Mouse (Mus musculus) forebrain, embryonic 10.5 days (tissue): ENCODE measurements around the gene Vim. TPM values are rescaled to one million over a fixed set of nuclear protein-coding genes. Genes with fewer than 3 reads are reported as not detected.

Experiments
- DNase-seq: peaks from one replicate; pipeline ENCODE4 v3.0.0-alpha.2; 2017; ENCODE audit warnings: low spot score; ENCODE audit errors: extremely low spot score
- H3K27ac ChIP-seq: fragments of 300-500 bp; sonication (generic); 2 replicates; pipeline ENCODE4 v1.5.1; 2016; ENCODE audit warnings: mild to moderate bottlenecking
- H3K27me3 ChIP-seq: fragments of 300-500 bp; sonication (generic); 2 replicates; pipeline ENCODE4 v1.6.1; 2016; ENCODE audit warnings: mild to moderate bottlenecking; ENCODE audit not compliant: poor library complexity, severe bottlenecking
- H3K36me3 ChIP-seq: fragments of 300-500 bp; sonication (generic); replicated peaks from 2 replicates; pipeline ENCODE4 v1.6.1; 2016; ENCODE audit warnings: mild to moderate bottlenecking, moderate library complexity
- H3K4me1 ChIP-seq: fragments of 300-500 bp; sonication (generic); 2 replicates; pipeline ENCODE4 v1.6.1; 2016
- H3K4me3 ChIP-seq: fragments of 300-500 bp; sonication (generic); 2 replicates; pipeline ENCODE4 v1.5.1; 2016; ENCODE audit warnings: mild to moderate bottlenecking, moderate library complexity
- H3K9me3 ChIP-seq: fragments of 300-500 bp; sonication (generic); 2 replicates; pipeline ENCODE4 v1.6.1; 2016; ENCODE audit warnings: mild to moderate bottlenecking, moderate library complexity
- WGBS: fragments of 180-500 bp; shearing (Covaris S2); methylation state at CpG from one replicate; pipeline ENCODE4 v1.1.7; 2016; 5-methylcytosine and 5-hydroxymethylcytosine counted together
- polyA plus RNA-seq: library from polyadenylated mRNA; unstranded; fragments of >200 nt; fragmentation: Nextera tagmentation; extraction: Ambion mirVana; gene quantifications from 2 replicates; pipeline ENCODE4 v1.2.1, GENCODE M21; 2016

Gene Vim
- 885 and 899 TPM in 2 replicates for polyA plus RNA-seq

GRCm38 (mm10) chr2:13573408-13574065, at the start of gene Vim:
Gene Vim, plus strand, starts transcription at chr2:13573927.
- Histone ChIP-seq H3K36me3 (peaks cover 33% of the 10 kb centered on the region), H3K27me3 (no peaks in the 10 kb centered on the region), H3K9me3 (no peaks in the 10 kb centered on the region), H3K27ac (peak within 1 kb of the TSS; percentile 97), H3K4me1 (peaks cover 53% of the 10 kb centered on the region), H3K4me3 (peak within 1 kb of the TSS; percentile 94)
- DNase-seq, result no peak
- under 1% methylated on average over 26 of the region's 26 CpGs for WGBS

GRCm38 (mm10) chr2:13526205-13526604, 47.5 kb upstream of the Vim start:
- DNase-seq, result no peak
- Histone ChIP-seq H3K9me3 (no peaks in the 10 kb centered on the region), H3K27me3 (no peaks in the 10 kb centered on the region), H3K27ac (no peak overlapping the region), H3K4me3 (no peak overlapping the region), H3K4me1 (peaks cover 23% of the 10 kb centered on the region), H3K36me3 (no peaks in the 10 kb centered on the region)
- WGBS, result 91% methylated on average over 2 of the region's 2 CpGs

- no peaks in the 10 kb centered on the region for H3K27me3 ChIP-seq
- DNase-seq, result no peak
- WGBS, result 68% methylated on average over 2 of the region's 2 CpGs
- H3K27ac ChIP-seq, result no peak overlapping the region
- no peaks in the 10 kb centered on the region for H3K9me3 ChIP-seq
- H3K36me3 ChIP-seq, result no peaks in the 10 kb centered on the region
- H3K4me1 ChIP-seq, result peaks cover 20% of the 10 kb centered on the region
- no peak overlapping the region for H3K4me3 ChIP-seq
Observed at GRCm38 (mm10) chr2:13527125-13527524, 46.6 kb upstream of the Vim start.

DNA sequence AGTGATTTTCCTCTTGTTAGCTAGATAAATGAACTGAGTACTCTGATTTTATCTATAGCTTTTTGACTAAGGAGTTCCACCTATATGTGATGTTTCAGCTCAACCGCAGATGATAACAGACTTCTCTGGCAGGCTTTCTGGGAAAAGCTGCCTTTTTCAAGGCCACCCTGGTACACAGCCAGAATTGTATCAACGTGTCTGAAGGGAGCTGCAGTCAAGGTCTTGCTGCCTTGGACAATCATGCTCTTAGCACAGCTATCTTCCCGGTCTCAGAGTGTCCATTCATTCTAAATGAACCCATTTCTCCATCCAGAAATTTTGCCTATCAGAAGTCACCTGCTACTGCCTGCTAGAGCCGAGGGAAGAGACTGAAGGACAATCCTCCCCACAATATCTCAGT, 46.2 kb upstream of the Vim start:
- H3K27me3 ChIP-seq, result no peaks in the 10 kb centered on the region
- 85% methylated on average over 4 of the region's 4 CpGs for WGBS
- H3K9me3 ChIP-seq, result no peaks in the 10 kb centered on the region
- no peaks in the 10 kb centered on the region for H3K36me3 ChIP-seq
- H3K27ac ChIP-seq, result no peak overlapping the region
- H3K4me1 ChIP-seq, result peaks cover 16% of the 10 kb centered on the region
- H3K4me3 ChIP-seq, result no peak overlapping the region
- DNase-seq, result no peak

DNA sequence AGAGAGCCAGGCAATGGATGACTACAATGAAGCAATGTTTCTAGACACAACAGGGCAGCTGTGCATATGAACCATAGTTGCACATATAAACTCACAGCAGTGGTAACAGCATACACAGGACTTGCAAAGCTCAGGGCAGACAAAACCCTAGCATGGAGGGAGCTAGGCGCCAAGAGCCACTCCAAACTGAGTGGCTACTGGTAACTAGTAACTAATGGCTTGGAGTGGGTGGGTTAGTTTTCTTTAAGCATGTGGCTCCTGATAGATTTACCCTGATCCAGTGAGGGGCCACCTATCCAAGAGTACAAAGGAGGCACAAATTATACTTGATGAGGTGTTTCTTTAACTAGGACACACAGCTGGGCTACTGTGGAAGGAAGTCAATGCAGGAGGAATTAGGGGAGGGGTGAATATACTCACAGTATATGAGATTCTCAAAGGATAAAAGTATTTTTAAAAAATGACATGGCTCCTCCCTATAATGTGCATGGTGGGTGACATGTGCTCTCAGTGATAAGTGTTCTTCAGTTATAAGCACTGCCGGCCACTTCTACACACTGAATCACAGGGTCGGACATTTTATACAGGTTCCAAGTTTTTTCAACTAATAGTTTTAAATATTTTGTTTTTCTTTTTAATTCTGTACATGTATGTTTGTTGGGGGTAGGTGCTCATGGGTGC, 44.3 kb upstream of the Vim start:
- H3K9me3 ChIP-seq, result no peaks in the 10 kb centered on the region
- DNase-seq, result no peak
- WGBS, result 89% methylated on average over 3 of the region's 3 CpGs
- H3K27me3 ChIP-seq, result no peaks in the 10 kb centered on the region
- no peak overlapping the region for H3K4me3 ChIP-seq
- H3K36me3 ChIP-seq, result no peaks in the 10 kb centered on the region
- peaks cover 8% of the 10 kb centered on the region for H3K4me1 ChIP-seq
- H3K27ac ChIP-seq, result 0 out of 2 replicates have a peak overlapping the region, but pooled peaks have one; percentile 0

DNA sequence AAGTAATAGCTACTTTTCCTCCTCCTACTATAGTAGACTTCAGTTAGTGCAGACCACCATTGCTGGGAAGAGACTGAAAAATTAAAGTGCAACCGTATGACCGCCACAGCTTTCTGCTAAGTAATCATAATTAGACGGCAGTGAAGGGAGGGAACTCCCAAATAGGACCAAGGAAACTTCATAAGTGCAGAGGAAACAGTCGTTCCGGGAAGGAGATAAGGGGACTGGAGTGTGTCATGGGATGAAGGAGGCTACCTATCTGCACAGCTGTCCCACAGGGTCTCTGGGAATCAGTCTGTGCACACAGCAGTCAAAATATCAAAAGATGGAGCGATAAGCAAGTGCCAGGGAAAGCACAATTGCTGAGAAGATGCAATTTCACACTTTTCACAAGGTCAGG, 43.1 kb upstream of the Vim start:
- Histone ChIP-seq H3K27ac (no peak overlapping the region), H3K36me3 (no peaks in the 10 kb centered on the region), H3K9me3 (no peaks in the 10 kb centered on the region), H3K4me1 (peaks cover 16% of the 10 kb centered on the region), H3K4me3 (no peak overlapping the region), H3K27me3 (no peaks in the 10 kb centered on the region)
- no peak for DNase-seq
- 94% methylated on average over 6 of the region's 6 CpGs for WGBS

DNA sequence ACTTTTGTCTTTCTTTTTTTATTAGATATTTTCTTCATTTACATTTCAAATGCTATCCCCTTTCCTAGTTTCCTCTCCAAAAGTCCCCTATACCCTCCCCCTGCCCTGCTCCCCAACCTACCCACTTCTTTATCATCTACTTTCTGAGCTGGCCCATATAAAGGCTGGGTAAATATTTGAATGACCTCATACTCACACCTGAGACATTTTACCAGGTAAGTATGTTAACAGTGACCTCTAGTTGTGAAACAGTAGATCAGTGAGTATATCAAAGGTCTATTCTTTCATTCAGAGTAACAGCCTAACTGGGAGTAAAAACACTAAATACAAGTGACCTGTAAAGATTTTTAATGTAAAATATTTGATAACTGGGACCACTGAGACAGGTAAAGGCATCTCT, 37.0 kb upstream of the Vim start:
- Histone ChIP-seq H3K4me1 (peaks cover 14% of the 10 kb centered on the region; the same call in 1 of the 2 replicates), H3K36me3 (no peaks in the 10 kb centered on the region), H3K9me3 (no peaks in the 10 kb centered on the region), H3K27ac (no peak overlapping the region), H3K27me3 (no peaks in the 10 kb centered on the region), H3K4me3 (no peak overlapping the region)
- DNase-seq, result no peak

- H3K36me3 ChIP-seq, result no peaks in the 10 kb centered on the region
- peaks cover 16% of the 10 kb centered on the region for H3K4me1 ChIP-seq
- WGBS, result 6% methylated on average over 2 of the region's 2 CpGs
- no peak for DNase-seq
- H3K9me3 ChIP-seq, result no peaks in the 10 kb centered on the region
- H3K27ac ChIP-seq, result no peak overlapping the region
- no peaks in the 10 kb centered on the region for H3K27me3 ChIP-seq
- no peak overlapping the region for H3K4me3 ChIP-seq
Observed at GRCm38 (mm10) chr2:13537733-13538132, 36.0 kb upstream of the Vim start.

GRCm38 (mm10) chr2:13538258-13538657, 35.5 kb upstream of the Vim start:
- H3K36me3 ChIP-seq, result no peaks in the 10 kb centered on the region
- H3K27me3 ChIP-seq, result no peaks in the 10 kb centered on the region
- H3K4me3 ChIP-seq, result no peak overlapping the region
- H3K4me1 ChIP-seq, result peaks cover 22% of the 10 kb centered on the region
- no peaks in the 10 kb centered on the region for H3K9me3 ChIP-seq
- 85% methylated on average over 2 of the region's 2 CpGs for WGBS
- DNase-seq, result no peak
- H3K27ac ChIP-seq, result no peak overlapping the region

GRCm38 (mm10) chr2:13538704-13539377, 34.9 kb upstream of the Vim start:
- no peaks in the 10 kb centered on the region for H3K27me3 ChIP-seq
- H3K4me1 ChIP-seq, result peaks cover 27% of the 10 kb centered on the region
- H3K9me3 ChIP-seq, result no peaks in the 10 kb centered on the region
- WGBS, result 76% methylated on average over 6 of the region's 6 CpGs
- DNase-seq, result no peak
- no peak overlapping the region for H3K4me3 ChIP-seq
- no peaks in the 10 kb centered on the region for H3K36me3 ChIP-seq
- H3K27ac ChIP-seq, result no peak overlapping the region

GRCm38 (mm10) chr2:13539860-13540259, 33.9 kb upstream of the Vim start:
- DNase-seq, result no peak
- H3K27me3 ChIP-seq, result no peaks in the 10 kb centered on the region
- 89% methylated on average over 1 of the region's 1 CpGs for WGBS
- H3K36me3 ChIP-seq, result no peaks in the 10 kb centered on the region
- no peak overlapping the region for H3K27ac ChIP-seq
- H3K4me3 ChIP-seq, result no peak overlapping the region
- H3K4me1 ChIP-seq, result peaks cover 35% of the 10 kb centered on the region
- H3K9me3 ChIP-seq, result no peaks in the 10 kb centered on the region

GRCm38 (mm10) chr2:13543519-13544124, 30.1 kb upstream of the Vim start:
- H3K4me1 ChIP-seq, result peaks cover 41% of the 10 kb centered on the region
- H3K9me3 ChIP-seq, result no peaks in the 10 kb centered on the region
- DNase-seq, result no peak
- 59% methylated on average over 8 of the region's 8 CpGs for WGBS
- H3K36me3 ChIP-seq, result no peaks in the 10 kb centered on the region
- peak overlapping the region; percentile 59 for H3K4me3 ChIP-seq
- no peaks in the 10 kb centered on the region for H3K27me3 ChIP-seq
- peak overlapping the region; percentile 95 for H3K27ac ChIP-seq
